Mouse (Mus musculus) thymus, adult 2 months (tissue): Measurements from ENCODE around the gene Actg2. TPM values are rescaled to one million over a fixed set of nuclear protein-coding genes. Genes with fewer than 3 reads are reported as not detected.

ENCODE experiments used
- DNase-seq: peaks from one replicate; pipeline ENCODE4 v3.0.0; 2021
- H3K27ac ChIP-seq: fragments of 200-500 bp; 2 replicates; pipeline ENCODE4 v1.5.1; 2012; ENCODE audit warnings: low read length, control low read depth; ENCODE audit not compliant: control insufficient read depth, insufficient read depth
- H3K27me3 ChIP-seq: fragments of 200-500 bp; 2 replicates; pipeline ENCODE4 v1.6.1; 2012; ENCODE audit warnings: mild to moderate bottlenecking, low read length, moderate library complexity, mixed read lengths; ENCODE audit not compliant: control insufficient read depth, insufficient read depth
- H3K36me3 ChIP-seq: fragments of 200-500 bp; 2 replicates; pipeline ENCODE4 v1.6.1; 2012; ENCODE audit warnings: mild to moderate bottlenecking, low read length, moderate library complexity; ENCODE audit not compliant: control insufficient read depth, insufficient read depth
- H3K4me1 ChIP-seq: fragments of 200-500 bp; replicated peaks from 2 replicates; pipeline ENCODE4 v1.6.1; 2012; ENCODE audit warnings: low read length; ENCODE audit not compliant: control insufficient read depth, insufficient read depth
- H3K4me3 ChIP-seq: fragments of 200-500 bp; 2 replicates; pipeline ENCODE4 v1.5.1; 2012; ENCODE audit warnings: mild to moderate bottlenecking, low read length, control low read depth, moderate library complexity; ENCODE audit not compliant: control insufficient read depth, insufficient read depth
- CTCF ChIP-seq: fragments of 200-500 bp; IDR thresholded peaks from 2 replicates; pipeline ENCODE4 v1.5.1; 2012; ENCODE audit warnings: mild to moderate bottlenecking, control low read depth, low read length, moderate library complexity, borderline replicate concordance; ENCODE audit not compliant: control insufficient read depth, poor library complexity, insufficient read depth; ENCODE audit errors: extremely low read depth
- POLR2A ChIP-seq: fragments of 200-500 bp; IDR thresholded peaks from 2 replicates; pipeline ENCODE4 v1.6.1; 2012; ENCODE audit warnings: mild to moderate bottlenecking, low read length, control low read depth, moderate library complexity; ENCODE audit not compliant: control insufficient read depth, poor library complexity, insufficient read depth; ENCODE audit errors: extremely low read depth
- WGBS: fragments of 180-500 bp; shearing (Covaris S2); methylation state at CpG from one replicate; pipeline ENCODE4 v1.1.7; 2018; 5-methylcytosine and 5-hydroxymethylcytosine counted together
- polyA plus RNA-seq: library from polyadenylated mRNA; depleted of rRNA; stranded (reverse); fragments of >200 nt; gene quantifications from 2 replicates; pipeline ENCODE4 v1.2.3, GENCODE M21; 2012

Gene Actg2
- polyA plus RNA-seq, 1 experiment, result 2.3 TPM

- WGBS, result 82% methylated on average over 9 of the region's 9 CpGs
- Histone ChIP-seq H3K27me3 (no peaks in the 10 kb centered on the region), H3K27ac (no peak overlapping the region), H3K4me3 (no peak overlapping the region), H3K4me1 (no peaks in the 10 kb centered on the region), H3K36me3 (peaks cover 8% of the 10 kb centered on the region)
- TF ChIP-seq POLR2A (no peak), CTCF (no peak)
- DNase-seq, result no peak
Measured at GRCm38 (mm10) chr6:83496009-83496752, 39.9 kb downstream of the Actg2 start.

GRCm38 (mm10) chr6:83490622-83491021 is 45.4 kb downstream of the Actg2 start:
- no peak overlapping the region for H3K4me3 ChIP-seq
- peaks cover 33% of the 10 kb centered on the region for H3K36me3 ChIP-seq
- H3K27ac ChIP-seq, result no peak overlapping the region
- peaks cover 2% of the 10 kb centered on the region for H3K4me1 ChIP-seq
- DNase-seq, result no peak
- no peaks in the 10 kb centered on the region for H3K27me3 ChIP-seq
- TF ChIP-seq CTCF (no peak), POLR2A (no peak)
- 5% methylated on average over 4 of the region's 4 CpGs for WGBS

- DNase-seq, result no peak
- Histone ChIP-seq H3K36me3 (peaks cover 28% of the 10 kb centered on the region), H3K4me3 (no peak overlapping the region), H3K4me1 (peaks cover 2% of the 10 kb centered on the region), H3K27ac (no peak overlapping the region), H3K27me3 (no peaks in the 10 kb centered on the region)
- 95% methylated on average over 5 of the region's 5 CpGs for WGBS
- TF ChIP-seq POLR2A (no peak), CTCF (no peak)
Measured at GRCm38 (mm10) chr6:83488200-83488599, 47.9 kb downstream of the Actg2 start.

GRCm38 (mm10) chr6:83487298-83487697 is 48.8 kb downstream of the Actg2 start:
- no peak for TF ChIP-seq POLR2A
- no peak for TF ChIP-seq CTCF
- Histone ChIP-seq H3K27ac (no peak overlapping the region), H3K27me3 (no peaks in the 10 kb centered on the region), H3K36me3 (peaks cover 25% of the 10 kb centered on the region), H3K4me1 (peaks cover 2% of the 10 kb centered on the region), H3K4me3 (no peak overlapping the region)
- DNase-seq, result no peak
- WGBS, result 97% methylated on average over 4 of the region's 4 CpGs

- WGBS, result 92% methylated on average over 4 of the region's 4 CpGs
- H3K4me1 ChIP-seq, result peaks cover 2% of the 10 kb centered on the region
- peaks cover 25% of the 10 kb centered on the region for H3K36me3 ChIP-seq
- no peak for TF ChIP-seq CTCF
- no peak for TF ChIP-seq POLR2A
- no peaks in the 10 kb centered on the region for H3K27me3 ChIP-seq
- H3K4me3 ChIP-seq, result no peak overlapping the region
- H3K27ac ChIP-seq, result no peak overlapping the region
- no peak for DNase-seq
Measured at GRCm38 (mm10) chr6:83485854-83486253, 50.2 kb downstream of the Actg2 start.

GRCm38 (mm10) chr6:83483776-83484175 is 52.3 kb downstream of the Actg2 start:
- H3K27ac ChIP-seq, result no peak overlapping the region
- 98% methylated on average over 7 of the region's 7 CpGs for WGBS
- H3K4me1 ChIP-seq, result 0 out of 2 replicates have a peak, but pooled peaks cover under 1% of the 10 kb centered on the region
- no peak for DNase-seq
- H3K4me3 ChIP-seq, result no peak overlapping the region
- H3K27me3 ChIP-seq, result no peaks in the 10 kb centered on the region
- TF ChIP-seq CTCF, result no peak
- TF ChIP-seq POLR2A, result no peak
- H3K36me3 ChIP-seq, result peaks cover 12% of the 10 kb centered on the region; the same call in 1 of the 2 replicates
